Mouse (Mus musculus): ENCODE data around the gene Hecw2.

- TF ChIP-seq CTCF (IDR thresholded peaks at IDR 0.05; ENCODE audit: low read depth, low read length) (no peak), POLR2A (IDR thresholded peaks at IDR 0.05; ENCODE audit: borderline replicate concordance, low read depth, low read length) (no peak)
These were observed 374.8 kb downstream of the Hecw2 start for GRCm38 (mm10) chr1:53820041-53820632.
